Mouse (Mus musculus) heart, embryonic 16.5 days (tissue): ENCODE data around the gene Gm4871. TPM values are rescaled to one million over a fixed set of nuclear protein-coding genes. Genes with fewer than 3 reads are reported as not detected.
"Not testable (repeated sequence)": the region's sequence is repeated elsewhere in the genome, so short reads cannot be mapped to it uniquely, and the experiment has no call there.

Experiments used
- ATAC-seq: fragments of 200-750 bp; cut with Nextera tagmentation; replicated peaks from 2 replicates; pipeline ENCODE4 v1.8.0; 2017; ENCODE audit warnings: moderate number of reproducible peaks; ENCODE audit not compliant: insufficient read depth, low FRiP score; ENCODE audit errors: extremely low read depth
- H3K27ac ChIP-seq: fragments of 300-500 bp; sonication (generic); 2 replicates; pipeline ENCODE4 v1.5.1; 2014; ENCODE audit warnings: mild to moderate bottlenecking, low read length, control low read depth, moderate library complexity
- H3K27me3 ChIP-seq: fragments of 300-500 bp; sonication (generic); 2 replicates; pipeline ENCODE4 v1.6.1; 2014; ENCODE audit warnings: low read length, mixed read lengths; ENCODE audit not compliant: control insufficient read depth, insufficient read depth
- H3K36me3 ChIP-seq: fragments of 300-500 bp; sonication (generic); 2 replicates; pipeline ENCODE4 v1.6.1; 2014; ENCODE audit not compliant: control insufficient read depth, insufficient read depth
- H3K4me1 ChIP-seq: fragments of 300-500 bp; sonication (generic); 2 replicates; pipeline ENCODE4 v1.6.1; 2014; ENCODE audit warnings: low read length, mixed read lengths; ENCODE audit not compliant: control insufficient read depth, insufficient read depth
- H3K4me2 ChIP-seq: fragments of 300-500 bp; sonication (generic); 2 replicates; pipeline ENCODE4 v1.6.1; 2014; ENCODE audit warnings: low read depth, mild to moderate bottlenecking, control low read depth, low read length
- H3K4me3 ChIP-seq: fragments of 300-500 bp; sonication (generic); 2 replicates; pipeline ENCODE4 v1.5.1; 2014; ENCODE audit warnings: mild to moderate bottlenecking, control low read depth, low read length
- H3K9ac ChIP-seq: fragments of 300-500 bp; sonication (generic); 2 replicates; pipeline ENCODE4 v1.6.1; 2014; ENCODE audit warnings: low read length, control low read depth
- H3K9me3 ChIP-seq: fragments of 300-500 bp; sonication (generic); replicated peaks from 2 replicates; pipeline ENCODE4 v1.6.1; 2016; ENCODE audit warnings: low read length; ENCODE audit not compliant: control insufficient read depth
- WGBS: fragments of 180-500 bp; shearing (Covaris S2); extraction: QIAGEN DNeasy Blood & Tissue Kit; methylation state at CpG from one replicate; pipeline ENCODE4 v1.1.7; 2014; 5-methylcytosine and 5-hydroxymethylcytosine counted together
- polyA plus RNA-seq: library from polyadenylated mRNA; unstranded; fragments of >200 nt; fragmentation: Nextera tagmentation; extraction: Ambion mirVana; gene quantifications from 2 replicates; pipeline ENCODE4 v1.2.1, GENCODE M21; 2015

Gm4871 gene
- polyA plus RNA-seq = not detected in 2 replicates

DNA sequence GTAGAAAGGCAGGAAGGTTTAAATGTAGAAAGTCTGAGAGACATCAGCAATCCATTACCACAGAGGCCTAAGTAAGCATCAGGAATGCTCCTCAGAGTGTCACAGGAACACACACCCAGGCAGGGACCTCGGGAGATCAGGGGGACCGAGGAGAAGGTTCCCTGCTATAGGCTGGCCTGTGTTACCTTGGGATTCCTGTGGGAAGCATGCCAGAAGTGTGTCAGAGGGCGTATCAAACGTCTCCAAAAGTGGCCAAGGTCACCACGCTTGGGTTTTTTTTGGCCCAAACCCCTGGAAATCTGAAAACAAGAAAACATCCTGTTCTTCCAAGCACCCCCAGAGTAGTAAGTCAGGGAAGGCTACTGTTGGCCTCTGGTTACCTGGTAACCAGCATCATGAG lies at the start of gene Gm4871:
Gm4871 (minus strand) TSS at position 364 of the 400 bp plus-strand sequence.
- H3K36me3 ChIP-seq, H3K9me3 ChIP-seq, ATAC-seq, H3K27ac ChIP-seq, H3K4me2 ChIP-seq, H3K4me3 ChIP-seq, H3K4me1 ChIP-seq, H3K9ac ChIP-seq, H3K27me3 ChIP-seq: not testable (repeated sequence)
- 42% methylated on average over 5 of the region's 5 CpGs for WGBS

DNA sequence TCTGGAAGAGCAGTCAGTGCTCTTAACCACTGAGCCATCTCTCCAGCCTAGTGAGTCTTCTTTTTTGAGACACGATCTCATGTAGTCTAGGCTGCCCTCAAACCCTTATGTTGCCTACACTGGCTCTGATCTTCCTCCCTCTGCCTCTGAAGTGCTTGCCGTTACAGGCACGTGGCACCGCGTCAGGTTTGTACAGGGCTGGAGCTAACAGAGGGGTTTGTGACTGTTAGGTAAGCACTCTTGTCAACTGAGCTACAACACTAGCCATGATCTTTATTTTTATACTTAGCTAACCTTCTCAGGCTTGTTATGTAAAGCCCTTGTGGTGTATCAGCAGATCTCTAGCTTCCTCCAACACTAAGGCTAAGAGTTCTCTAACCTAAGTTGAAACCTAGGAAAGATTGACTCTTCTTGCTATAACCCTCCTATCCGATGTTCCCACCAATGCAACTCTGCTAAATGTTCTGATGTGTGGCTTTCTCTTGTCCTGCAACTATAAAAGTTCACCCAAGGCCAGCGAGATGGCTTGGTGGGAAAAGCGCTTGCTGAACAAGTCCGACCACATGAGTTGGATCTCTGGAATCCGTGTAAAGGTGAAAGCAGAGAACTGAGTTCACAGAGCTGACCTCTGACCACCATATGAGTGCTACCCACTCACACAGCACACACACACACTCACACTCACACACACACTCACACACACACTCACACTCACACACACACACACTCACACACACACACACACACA lies 49.5 kb upstream of the Gm4871 start:
- H3K27me3 ChIP-seq = no peaks in the 10 kb centered on the region
- no peak overlapping the region for H3K27ac ChIP-seq
- H3K4me1 ChIP-seq = peaks cover 10% of the 10 kb centered on the region
- WGBS = 84% methylated on average over 10 of the region's 10 CpGs
- no peak overlapping the region for H3K9ac ChIP-seq
- H3K36me3 ChIP-seq = no peaks in the 10 kb centered on the region
- H3K9me3 ChIP-seq = 0 out of 2 replicates have a peak, but pooled peaks cover 3% of the 10 kb centered on the region
- no peak for ATAC-seq
- no peak overlapping the region for H3K4me2 ChIP-seq
- H3K4me3 ChIP-seq = no peak overlapping the region

DNA sequence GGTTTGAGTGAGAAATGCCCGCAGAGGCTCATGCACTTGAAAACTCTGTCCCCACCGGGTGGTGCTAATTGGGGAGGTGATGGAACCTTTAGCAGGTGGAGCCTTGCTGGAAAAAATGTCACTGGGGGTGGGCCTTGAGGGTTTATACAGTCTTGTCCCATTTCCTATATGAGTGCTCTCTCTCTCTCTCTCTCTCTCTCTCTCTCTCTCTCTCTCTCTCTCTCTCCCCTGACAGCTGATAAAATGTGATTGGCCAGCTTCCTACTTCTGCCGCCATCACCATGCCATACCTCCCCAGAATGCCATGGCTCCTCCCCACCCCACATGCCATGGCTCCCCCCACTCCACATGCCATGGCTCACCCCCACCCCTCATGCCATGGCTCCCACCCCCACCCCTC lies 42.5 kb upstream of the Gm4871 start:
- 38% methylated on average over 3 of the region's 3 CpGs for WGBS
- no peak overlapping the region for H3K27ac ChIP-seq

DNA sequence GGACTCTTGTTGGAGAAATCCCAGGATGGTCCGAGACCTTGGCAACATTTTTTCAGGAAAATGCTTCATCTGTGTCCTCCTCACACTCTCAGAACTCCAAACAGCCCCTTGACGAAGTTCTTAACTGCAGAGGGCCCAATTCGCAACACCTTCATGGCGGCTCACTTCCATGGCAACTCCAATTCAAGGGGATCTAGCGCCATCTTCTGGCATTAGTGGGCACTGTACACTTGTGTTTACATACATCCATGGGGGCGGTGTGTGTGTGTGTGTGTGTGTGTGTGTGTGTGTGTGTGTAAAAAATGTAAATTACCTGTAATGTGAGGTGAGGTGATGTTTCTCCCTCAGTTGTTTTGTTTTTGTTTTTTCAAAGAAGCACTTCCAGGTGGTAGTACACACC lies 38.8 kb upstream of the Gm4871 start:
- no peaks in the 10 kb centered on the region for H3K4me1 ChIP-seq
- no peaks in the 10 kb centered on the region for H3K36me3 ChIP-seq
- WGBS = 44% methylated on average over 6 of the region's 6 CpGs
- no peak overlapping the region for H3K27ac ChIP-seq
- H3K9me3 ChIP-seq = no peaks in the 10 kb centered on the region
- H3K9ac ChIP-seq = no peak overlapping the region
- no peak overlapping the region for H3K4me2 ChIP-seq
- no peaks in the 10 kb centered on the region for H3K27me3 ChIP-seq
- H3K4me3 ChIP-seq = no peak overlapping the region
- no peak for ATAC-seq

More for the DNA sequence above, 42.5 kb upstream of the Gm4871 start:
- no peak overlapping the region for H3K4me2 ChIP-seq
- no peaks in the 10 kb centered on the region for H3K36me3 ChIP-seq
- H3K4me3 ChIP-seq = no peak overlapping the region
- H3K4me1 ChIP-seq = no peaks in the 10 kb centered on the region
- no peaks in the 10 kb centered on the region for H3K27me3 ChIP-seq
- no peak for ATAC-seq
- no peak overlapping the region for H3K9ac ChIP-seq
- no peaks in the 10 kb centered on the region for H3K9me3 ChIP-seq

DNA sequence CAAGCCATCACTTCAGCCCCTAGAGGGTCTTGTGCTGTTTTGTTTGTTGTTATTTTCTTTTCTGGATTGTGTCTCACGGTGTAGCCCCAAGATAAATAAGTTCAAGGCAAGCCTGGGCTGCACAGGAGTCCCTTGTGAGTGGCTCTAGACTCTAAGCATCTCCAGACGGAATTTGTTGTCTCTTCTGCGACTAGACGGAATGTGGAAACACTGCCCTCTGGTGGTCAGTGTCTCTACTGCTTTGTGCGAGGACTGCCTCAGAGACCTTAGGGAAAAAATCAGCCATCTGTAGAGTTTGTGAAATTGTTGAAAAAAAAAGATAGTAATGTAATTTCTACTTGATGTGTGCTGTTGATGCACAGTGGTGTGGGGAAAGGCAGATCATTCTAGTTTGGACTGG lies 37.2 kb upstream of the Gm4871 start:
- H3K4me1 ChIP-seq = no peaks in the 10 kb centered on the region
- peak; percentile 32; the same call in 1 of the 2 replicates for ATAC-seq
- no peaks in the 10 kb centered on the region for H3K27me3 ChIP-seq
- no peak overlapping the region for H3K4me2 ChIP-seq
- H3K4me3 ChIP-seq = no peak overlapping the region
- 1% methylated on average over 5 of the region's 5 CpGs for WGBS
- no peak overlapping the region for H3K27ac ChIP-seq
- no peaks in the 10 kb centered on the region for H3K36me3 ChIP-seq
- H3K9me3 ChIP-seq = no peaks in the 10 kb centered on the region
- H3K9ac ChIP-seq = no peak overlapping the region

DNA sequence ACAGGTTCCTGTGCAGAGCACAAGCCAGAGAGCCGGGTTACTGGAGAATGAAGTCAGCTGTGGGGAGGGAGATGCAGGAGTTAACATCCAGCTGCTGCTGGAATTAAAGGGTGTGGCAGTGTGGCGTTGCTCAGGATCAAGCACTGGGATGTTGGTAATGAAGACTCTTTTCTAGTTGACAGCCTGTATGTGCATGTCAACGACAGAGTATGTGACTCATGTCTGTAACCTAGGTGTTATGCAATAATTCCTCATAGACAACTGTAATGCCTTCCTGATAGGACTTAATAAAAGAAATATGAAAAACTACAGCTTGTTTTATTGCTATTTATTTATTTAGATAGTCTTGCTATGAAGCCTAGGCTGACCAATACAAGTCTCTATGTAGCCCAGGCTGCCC lies 36.3 kb upstream of the Gm4871 start:
- H3K4me3 ChIP-seq = no peak overlapping the region
- WGBS = 48% methylated on average over 3 of the region's 3 CpGs
- ATAC-seq = no peak
- no peaks in the 10 kb centered on the region for H3K27me3 ChIP-seq
- H3K9me3 ChIP-seq = no peaks in the 10 kb centered on the region
- no peak overlapping the region for H3K4me2 ChIP-seq
- no peaks in the 10 kb centered on the region for H3K4me1 ChIP-seq
- no peaks in the 10 kb centered on the region for H3K36me3 ChIP-seq
- no peak overlapping the region for H3K27ac ChIP-seq
- no peak overlapping the region for H3K9ac ChIP-seq

DNA sequence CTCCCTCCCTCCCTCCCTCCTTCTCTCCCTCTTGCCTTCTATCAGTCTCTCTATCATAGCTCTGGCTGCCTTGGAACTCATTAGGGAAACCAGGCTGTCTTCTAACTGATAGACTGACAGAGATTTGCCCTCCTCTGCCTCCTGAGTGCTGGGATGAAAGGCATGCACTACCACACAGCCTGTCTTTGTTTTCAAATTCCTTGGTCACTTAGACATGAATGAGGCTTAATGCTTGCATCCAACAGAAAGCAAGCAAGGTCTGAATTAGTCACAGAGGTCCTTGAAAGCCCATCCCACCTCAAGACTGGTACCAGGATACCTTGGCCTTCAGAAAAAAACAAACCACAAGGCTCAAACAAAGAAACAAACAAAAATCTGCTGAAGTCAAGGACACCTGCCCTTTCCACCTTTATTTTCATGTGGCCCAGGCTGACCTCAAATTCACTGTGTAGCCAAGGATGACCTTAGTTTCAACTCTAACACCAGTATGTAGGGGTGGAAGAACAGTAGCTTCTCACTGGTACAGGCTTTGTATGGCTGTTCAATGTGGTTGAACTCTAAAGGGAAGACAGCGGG lies 32.3 kb upstream of the Gm4871 start:
- H3K9me3 ChIP-seq = no peaks in the 10 kb centered on the region
- no peak for ATAC-seq
- H3K4me2 ChIP-seq = no peak overlapping the region
- H3K9ac ChIP-seq = no peak overlapping the region
- H3K27me3 ChIP-seq = no peaks in the 10 kb centered on the region
- 80% methylated on average over 1 of the region's 1 CpGs for whole genome bisulfite sequencing
- H3K4me1 ChIP-seq = no peaks in the 10 kb centered on the region
- H3K4me3 ChIP-seq = no peak overlapping the region
- no peak overlapping the region for H3K27ac ChIP-seq
- no peaks in the 10 kb centered on the region for H3K36me3 ChIP-seq

DNA sequence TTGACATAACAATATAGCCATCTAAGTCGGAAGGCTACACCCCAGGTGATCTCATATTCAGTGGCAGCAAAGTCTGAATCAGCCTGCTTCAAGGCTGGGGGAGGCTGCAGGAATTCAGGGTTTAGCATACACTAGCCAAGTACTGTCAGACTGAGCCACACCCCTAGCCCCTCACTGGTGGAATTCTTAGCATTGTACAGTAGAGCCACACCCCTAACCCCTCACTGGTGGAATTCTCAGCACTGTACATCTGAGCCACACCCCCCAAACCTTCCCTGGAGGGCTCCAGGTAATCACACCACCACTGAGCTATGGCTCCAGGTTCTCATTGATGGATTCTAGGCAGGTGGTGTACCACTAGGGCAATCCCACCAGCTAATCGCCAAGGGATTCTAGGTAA lies 27.0 kb upstream of the Gm4871 start:
- ATAC-seq = no peak
- no peaks in the 10 kb centered on the region for H3K4me1 ChIP-seq
- no peak overlapping the region for H3K9ac ChIP-seq
- no peak overlapping the region for H3K4me3 ChIP-seq
- H3K4me2 ChIP-seq = no peak overlapping the region
- no peak overlapping the region for H3K27ac ChIP-seq
- H3K27me3 ChIP-seq = no peaks in the 10 kb centered on the region
- WGBS = 78% methylated on average over 2 of the region's 2 CpGs
- no peaks in the 10 kb centered on the region for H3K9me3 ChIP-seq
- H3K36me3 ChIP-seq = no peaks in the 10 kb centered on the region

DNA sequence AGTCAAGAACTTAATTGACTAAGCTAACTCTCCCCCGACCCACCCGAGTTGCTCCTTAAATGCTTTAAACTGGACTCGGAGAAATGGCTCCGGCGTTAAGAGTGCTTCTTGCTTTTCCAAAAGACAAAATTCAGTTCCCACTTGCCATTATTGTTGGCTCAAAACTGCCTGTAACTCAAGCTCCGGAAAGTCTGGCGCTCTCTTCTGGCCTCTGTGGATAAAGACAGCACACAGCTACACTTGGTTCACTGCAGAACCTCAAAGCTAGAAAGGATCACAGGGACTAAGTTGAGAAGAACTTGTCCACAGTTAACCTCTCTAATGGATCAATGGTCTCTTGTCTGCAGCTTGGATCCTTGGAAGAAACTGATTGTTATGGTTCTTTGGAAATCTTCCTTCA lies 26.2 kb upstream of the Gm4871 start:
- 88% methylated on average over 7 of the region's 7 CpGs for WGBS
- H3K4me1 ChIP-seq = no peaks in the 10 kb centered on the region
- H3K36me3 ChIP-seq = no peaks in the 10 kb centered on the region
- no peaks in the 10 kb centered on the region for H3K9me3 ChIP-seq
- no peak for ATAC-seq
- H3K9ac ChIP-seq = no peak overlapping the region
- H3K4me3 ChIP-seq = no peak overlapping the region
- H3K27ac ChIP-seq = no peak overlapping the region
- H3K27me3 ChIP-seq = no peaks in the 10 kb centered on the region
- no peak overlapping the region for H3K4me2 ChIP-seq
